Mouse (Mus musculus) heart, embryonic 14.5 days (tissue): ENCODE data around the gene Rpp38. TPM values are rescaled to one million over a fixed set of nuclear protein-coding genes. Genes with fewer than 3 reads are reported as not detected.
A peak's percentile ranks its signal among the peaks of the same experiment; 100 is the strongest.

ENCODE experiments used
- ATAC-seq: fragments of 200-750 bp; cut with Nextera tagmentation; 2 replicates; pipeline ENCODE4 v1.8.0; 2017; ENCODE audit warnings: low read depth, moderate TSS enrichment; ENCODE audit not compliant: insufficient number of reproducible peaks, insufficient read depth, low FRiP score
- H3K27ac ChIP-seq, 2 experiments: fragments of 200-500 bp in 1 of 2; fragments of 300-500 bp in 1 of 2; sonication (generic) in 1 of 2; replicated peaks in 1 of 2; 2 replicates each; pipeline ENCODE4 v1.5.1; 2012 to 2014; ENCODE audit warnings: low read depth in 2 of 2, low read length in 2 of 2, control low read depth in 1 of 2, mild to moderate bottlenecking in 1 of 2, mixed read lengths in 1 of 2; ENCODE audit not compliant: control insufficient read depth in 1 of 2, insufficient read depth in 1 of 2
- H3K27me3 ChIP-seq: fragments of 300-500 bp; sonication (generic); 2 replicates; pipeline ENCODE4 v1.6.1; 2014; ENCODE audit warnings: mild to moderate bottlenecking, low read length, control low read depth; ENCODE audit not compliant: control insufficient read depth, insufficient read depth
- H3K36me3 ChIP-seq: fragments of 300-500 bp; sonication (generic); 2 replicates; pipeline ENCODE4 v1.6.1; 2014; ENCODE audit warnings: mild to moderate bottlenecking, control low read depth, low read length, mixed read lengths; ENCODE audit not compliant: control insufficient read depth, insufficient read depth
- H3K4me1 ChIP-seq, 2 experiments: fragments of 200-500 bp in 1 of 2; fragments of 300-500 bp in 1 of 2; sonication (generic) in 1 of 2; 2 replicates each; pipeline ENCODE4 v1.6.1; 2012 to 2014; ENCODE audit warnings: low read length in 2 of 2, control low read depth in 1 of 2, mixed read lengths in 1 of 2; ENCODE audit not compliant: control insufficient read depth in 2 of 2, insufficient read depth in 2 of 2
- H3K4me2 ChIP-seq: fragments of 300-500 bp; sonication (generic); 2 replicates; pipeline ENCODE4 v1.6.1; 2014; ENCODE audit warnings: mild to moderate bottlenecking, low read length
- H3K4me3 ChIP-seq, 2 experiments: fragments of 200-500 bp in 1 of 2; fragments of 300-500 bp in 1 of 2; sonication (generic) in 1 of 2; 2 replicates each; pipeline ENCODE4 v1.5.1; 2012 to 2014; ENCODE audit warnings: low read length in 2 of 2, mild to moderate bottlenecking in 2 of 2, control low read depth in 1 of 2, low read depth in 1 of 2, moderate library complexity in 1 of 2; ENCODE audit not compliant: control insufficient read depth in 1 of 2, insufficient read depth in 1 of 2
- H3K9ac ChIP-seq: fragments of 300-500 bp; sonication (generic); 2 replicates; pipeline ENCODE4 v1.6.1; 2014; ENCODE audit warnings: mild to moderate bottlenecking, low read length
- H3K9me3 ChIP-seq: fragments of 300-500 bp; sonication (generic); 2 replicates; pipeline ENCODE4 v1.6.1; 2016; ENCODE audit warnings: low read length, control low read depth; ENCODE audit not compliant: control insufficient read depth
- WGBS: fragments of 180-500 bp; shearing (Covaris S2); extraction: QIAGEN DNeasy Blood & Tissue Kit; methylation state at CpG from one replicate; pipeline ENCODE4 v1.1.7; 2014; 5-methylcytosine and 5-hydroxymethylcytosine counted together
- polyA plus RNA-seq: library from polyadenylated mRNA; unstranded; fragments of >200 nt; fragmentation: Nextera tagmentation; extraction: Ambion mirVana; gene quantifications from 2 replicates; pipeline ENCODE4 v1.2.1, GENCODE M21; 2014

The Rpp38 gene
- polyA plus RNA-seq = 12.5 and 12.8 TPM in 2 replicates

GRCm38 (mm10) chr2:3332484-3333242, at the start of gene Rpp38:
Gene Rpp38, minus strand, starts transcription at chr2:3332643.
- H3K4me3 ChIP-seq = peak within 1 kb of the TSS; percentile 63 to 75
- H3K9ac ChIP-seq = peak within 1 kb of the TSS; percentile 79
- ATAC-seq = peak; percentile 99
- peak within 1 kb of the TSS; percentile 68 to 75 for H3K27ac ChIP-seq
- WGBS = under 1% methylated on average over 45 of the region's 45 CpGs
- H3K27me3 ChIP-seq = peaks cover 3% of the 10 kb centered on the region; the same call in 1 of the 2 replicates
- no peaks in the 10 kb centered on the region for H3K9me3 ChIP-seq
- H3K4me1 ChIP-seq = peaks cover 6 to 13% of the 10 kb centered on the region in 2 experiments
- H3K4me2 ChIP-seq = peak within 1 kb of the TSS; percentile 79
- H3K36me3 ChIP-seq = peaks cover 27% of the 10 kb centered on the region

GRCm38 (mm10) chr2:3365127-3365526, 32.7 kb upstream of the Rpp38 start:
- Histone ChIP-seq H3K9me3 (no peaks in the 10 kb centered on the region), H3K4me1 (no peaks in the 10 kb centered on the region), H3K9ac (no peak overlapping the region), H3K4me2 (no peak overlapping the region), H3K4me3 (no peak overlapping the region), H3K27me3 (no peaks in the 10 kb centered on the region), H3K36me3 (no peaks in the 10 kb centered on the region), H3K27ac (no peak overlapping the region)
- 71% methylated on average over 4 of the region's 4 CpGs for WGBS
- no peak for ATAC-seq

GRCm38 (mm10) chr2:3361067-3361466, 28.6 kb upstream of the Rpp38 start:
- Histone ChIP-seq H3K4me2 (no peak overlapping the region), H3K36me3 (no peaks in the 10 kb centered on the region), H3K27ac (no peak overlapping the region), H3K4me1 (no peaks in the 10 kb centered on the region), H3K27me3 (no peaks in the 10 kb centered on the region), H3K9me3 (no peaks in the 10 kb centered on the region), H3K4me3 (no peak overlapping the region), H3K9ac (no peak overlapping the region)
- no peak for ATAC-seq
- 70% methylated on average over 3 of the region's 3 CpGs for WGBS

- ATAC-seq = no peak
- 72% methylated on average over 3 of the region's 3 CpGs for WGBS
- H3K4me1 ChIP-seq = no peaks in the 10 kb centered on the region
- H3K27me3 ChIP-seq = no peaks in the 10 kb centered on the region
- no peak overlapping the region for H3K4me2 ChIP-seq
- no peak overlapping the region for H3K4me3 ChIP-seq
- H3K9ac ChIP-seq = no peak overlapping the region
- no peaks in the 10 kb centered on the region for H3K9me3 ChIP-seq
- no peaks in the 10 kb centered on the region for H3K36me3 ChIP-seq
- no peak overlapping the region for H3K27ac ChIP-seq
Observed at GRCm38 (mm10) chr2:3357887-3358286, 25.4 kb upstream of the Rpp38 start.

GRCm38 (mm10) chr2:3356311-3356710, 23.9 kb upstream of the Rpp38 start:
- Histone ChIP-seq H3K4me3 (no peak overlapping the region), H3K4me1 (no peaks in the 10 kb centered on the region), H3K9me3 (no peaks in the 10 kb centered on the region), H3K4me2 (no peak overlapping the region), H3K9ac (no peak overlapping the region), H3K36me3 (no peaks in the 10 kb centered on the region), H3K27ac (no peak overlapping the region), H3K27me3 (no peaks in the 10 kb centered on the region)
- WGBS = 78% methylated on average over 3 of the region's 3 CpGs
- no peak for ATAC-seq

- Histone ChIP-seq H3K27me3 (no peaks in the 10 kb centered on the region), H3K9ac (no peak overlapping the region), H3K4me2 (no peak overlapping the region), H3K9me3 (no peaks in the 10 kb centered on the region), H3K27ac (no peak overlapping the region), H3K36me3 (no peaks in the 10 kb centered on the region), H3K4me3 (no peak overlapping the region), H3K4me1 (no peaks in the 10 kb centered on the region)
- 85% methylated on average over 8 of the region's 8 CpGs for WGBS
- ATAC-seq = no peak
Observed at GRCm38 (mm10) chr2:3355793-3356192, 23.4 kb upstream of the Rpp38 start.

GRCm38 (mm10) chr2:3353160-3353559, 20.7 kb upstream of the Rpp38 start:
- Histone ChIP-seq H3K9me3 (no peaks in the 10 kb centered on the region), H3K4me3 (no peak overlapping the region), H3K4me2 (no peak overlapping the region), H3K27me3 (peaks cover 1% of the 10 kb centered on the region; the same call in 1 of the 2 replicates), H3K36me3 (no peaks in the 10 kb centered on the region), H3K4me1 (no peaks in the 10 kb centered on the region), H3K27ac (no peak overlapping the region), H3K9ac (no peak overlapping the region)
- ATAC-seq = no peak

- H3K36me3 ChIP-seq = no peaks in the 10 kb centered on the region
- no peak overlapping the region for H3K27ac ChIP-seq
- 17% methylated on average over 3 of the region's 3 CpGs for WGBS
- no peaks in the 10 kb centered on the region for H3K4me1 ChIP-seq
- no peaks in the 10 kb centered on the region for H3K9me3 ChIP-seq
- H3K4me2 ChIP-seq = no peak overlapping the region
- no peak overlapping the region for H3K9ac ChIP-seq
- ATAC-seq = no peak
- peaks cover 10% of the 10 kb centered on the region; the same call in 1 of the 2 replicates for H3K27me3 ChIP-seq
- H3K4me3 ChIP-seq = no peak overlapping the region
Observed at GRCm38 (mm10) chr2:3348919-3349318, 16.5 kb upstream of the Rpp38 start.
